Mouse (Mus musculus) liver, adult 2 months (tissue): ENCODE results near the gene Cadm1. TPM values are rescaled to one million over a fixed set of nuclear protein-coding genes. Genes with fewer than 3 reads are reported as not detected.

Source experiments
- DNase-seq: peaks from one replicate; pipeline ENCODE4 v3.0.0-alpha.2; 2011; ENCODE audit warnings: low read depth, low spot score; ENCODE audit errors: extremely low read depth
- H3K27ac ChIP-seq: fragments of 200-500 bp; replicated peaks from 2 replicates; pipeline ENCODE4 v1.5.1; 2012; ENCODE audit warnings: low read depth, mild to moderate bottlenecking, control low read depth, inconsistent platforms, low read length; ENCODE audit not compliant: insufficient read depth
- H3K27me3 ChIP-seq: fragments of 200-500 bp; 2 replicates; pipeline ENCODE4 v1.6.1; 2012; ENCODE audit warnings: mild to moderate bottlenecking, moderate library complexity, low read length, inconsistent platforms; ENCODE audit not compliant: control insufficient read depth, insufficient read depth
- H3K36me3 ChIP-seq: fragments of 200-500 bp; 2 replicates; pipeline ENCODE4 v1.6.1; 2012; ENCODE audit warnings: low read length, inconsistent platforms; ENCODE audit not compliant: control insufficient read depth, insufficient read depth
- H3K4me1 ChIP-seq: fragments of 200-500 bp; 2 replicates; pipeline ENCODE4 v1.6.1; 2011; ENCODE audit warnings: low read length; ENCODE audit not compliant: control insufficient read depth, insufficient read depth
- H3K4me3 ChIP-seq: fragments of 200-500 bp; 2 replicates; pipeline ENCODE4 v1.5.1; 2011; ENCODE audit warnings: low read depth, mild to moderate bottlenecking, control low read depth, low read length, moderate library complexity; ENCODE audit not compliant: insufficient read depth
- H3K79me2 ChIP-seq: fragments of 200-500 bp; 2 replicates; pipeline ENCODE4 v1.6.1; 2012; ENCODE audit warnings: inconsistent platforms, mild to moderate bottlenecking, low read length, moderate library complexity; ENCODE audit not compliant: control insufficient read depth, insufficient read depth
- H3K9ac ChIP-seq: fragments of 200-500 bp; 2 replicates; pipeline ENCODE4 v1.6.1; 2012; ENCODE audit warnings: low read depth, mild to moderate bottlenecking, control low read depth, inconsistent platforms, low read length
- CTCF ChIP-seq: fragments of 200-500 bp; IDR thresholded peaks from 2 replicates; pipeline ENCODE4 v1.5.1; 2011; ENCODE audit warnings: low read depth, low read length, control low read depth
- POLR2A ChIP-seq: fragments of 200-500 bp; IDR thresholded peaks from 2 replicates; pipeline ENCODE4 v1.6.1; 2011; ENCODE audit warnings: low read length, control low read depth; ENCODE audit not compliant: insufficient read depth; ENCODE audit errors: extremely low read depth
- WGBS: fragments of 180-500 bp; shearing (Covaris S2); methylation state at CpG from one replicate; pipeline ENCODE4 v1.1.7; 2018; 5-methylcytosine and 5-hydroxymethylcytosine counted together
- polyA plus RNA-seq: library from polyadenylated mRNA; depleted of rRNA; stranded (reverse); fragments of >200 nt; gene quantifications from 2 replicates; pipeline ENCODE4 v1.2.3, GENCODE M21; 2012
- total RNA-seq: library from RNA; depleted of rRNA; stranded (reverse); fragments of >200 nt; gene quantifications from 2 replicates; pipeline ENCODE4 v1.2.3, GENCODE M21; 2014

Cadm1 gene
- total and polyA plus RNA-seq, 2 experiments = 12.5 to 21.4 TPM

- no peak for DNase-seq
- TF ChIP-seq POLR2A = no peak
- no peak for TF ChIP-seq CTCF
- Histone ChIP-seq H3K9ac (no peak overlapping the region), H3K27me3 (no peaks in the 10 kb centered on the region), H3K4me1 (peaks cover 2% of the 10 kb centered on the region), H3K36me3 (no peaks in the 10 kb centered on the region), H3K79me2 (peaks cover 6% of the 10 kb centered on the region; the same call in 1 of the 2 replicates), H3K4me3 (no peak overlapping the region), H3K27ac (no peak overlapping the region)
- 85% methylated on average over 11 of the region's 11 CpGs for WGBS
Measured at GRCm38 (mm10) chr9:47601541-47601940, 71.6 kb downstream of the Cadm1 start.

- no peak for DNase-seq
- H3K27me3 ChIP-seq = no peaks in the 10 kb centered on the region
- no peak overlapping the region for H3K4me3 ChIP-seq
- TF ChIP-seq CTCF (no peak), POLR2A (no peak)
- peaks cover 11% of the 10 kb centered on the region; the same call in 1 of the 2 replicates for H3K79me2 ChIP-seq
- no peak overlapping the region for H3K9ac ChIP-seq
- 83% methylated on average over 4 of the region's 4 CpGs for WGBS
- H3K4me1 ChIP-seq = peaks cover 2% of the 10 kb centered on the region
- H3K36me3 ChIP-seq = no peaks in the 10 kb centered on the region
- H3K27ac ChIP-seq = no peak overlapping the region
Measured at GRCm38 (mm10) chr9:47603971-47604370, 74.0 kb downstream of the Cadm1 start.

GRCm38 (mm10) chr9:47605628-47606027 lies 75.7 kb downstream of the Cadm1 start:
- Histone ChIP-seq H3K4me1 (no peaks in the 10 kb centered on the region), H3K4me3 (no peak overlapping the region), H3K79me2 (peaks cover 7% of the 10 kb centered on the region; the same call in 1 of the 2 replicates), H3K36me3 (no peaks in the 10 kb centered on the region), H3K27me3 (no peaks in the 10 kb centered on the region), H3K27ac (no peak overlapping the region), H3K9ac (no peak overlapping the region)
- DNase-seq = no peak
- 86% methylated on average over 5 of the region's 5 CpGs for WGBS
- TF ChIP-seq CTCF (no peak), POLR2A (no peak)

- H3K4me3 ChIP-seq = no peak overlapping the region
- H3K27ac ChIP-seq = no peak overlapping the region
- DNase-seq = no peak
- no peaks in the 10 kb centered on the region for H3K4me1 ChIP-seq
- no peak overlapping the region for H3K9ac ChIP-seq
- WGBS = 72% methylated on average over 7 of the region's 7 CpGs
- no peak for TF ChIP-seq CTCF
- no peak for TF ChIP-seq POLR2A
- no peaks in the 10 kb centered on the region for H3K27me3 ChIP-seq
- peaks cover 7% of the 10 kb centered on the region; the same call in 1 of the 2 replicates for H3K79me2 ChIP-seq
- H3K36me3 ChIP-seq = no peaks in the 10 kb centered on the region
Measured at GRCm38 (mm10) chr9:47608441-47608840, 78.5 kb downstream of the Cadm1 start.

GRCm38 (mm10) chr9:47608921-47609320 lies 78.9 kb downstream of the Cadm1 start:
- 79% methylated on average over 5 of the region's 6 CpGs for WGBS
- no peak for DNase-seq
- Histone ChIP-seq H3K27me3 (no peaks in the 10 kb centered on the region), H3K27ac (no peak overlapping the region), H3K36me3 (no peaks in the 10 kb centered on the region), H3K4me3 (no peak overlapping the region), H3K9ac (no peak overlapping the region), H3K4me1 (no peaks in the 10 kb centered on the region), H3K79me2 (peaks cover 7% of the 10 kb centered on the region; the same call in 1 of the 2 replicates)
- TF ChIP-seq POLR2A (no peak), CTCF (no peak)

GRCm38 (mm10) chr9:47609443-47609842 lies 79.5 kb downstream of the Cadm1 start:
- Histone ChIP-seq H3K4me1 (no peaks in the 10 kb centered on the region), H3K36me3 (no peaks in the 10 kb centered on the region), H3K4me3 (no peak overlapping the region), H3K27ac (no peak overlapping the region), H3K27me3 (no peaks in the 10 kb centered on the region), H3K79me2 (peaks cover 7% of the 10 kb centered on the region; the same call in 1 of the 2 replicates), H3K9ac (no peak overlapping the region)
- TF ChIP-seq CTCF = no peak
- TF ChIP-seq POLR2A = no peak
- WGBS = 88% methylated on average over 4 of the region's 4 CpGs
- no peak for DNase-seq
